Mouse (Mus musculus): ENCODE results near the gene Atn1. TPM values are rescaled to one million over a fixed set of nuclear protein-coding genes. Genes with fewer than 3 reads are reported as not detected.

Atn1 gene
- polyA plus RNA-seq, 1 experiment from 2014 or later = 10.2 TPM

- 5% methylated on average over 5 of the region's 5 CpGs for WGBS
- Histone ChIP-seq H3K27ac (replicated peaks) (peak overlapping the region; percentile 98), H3K4me3 (peak overlapping the region; percentile 90; the same call in 1 of the 2 replicates)
These were observed 2.9 kb upstream of the Atn1 start for GRCm38 (mm10) chr6:124759259-124759658.

GRCm38 (mm10) chr6:124758849-124759232, 2.5 kb upstream of the Atn1 start:
- Histone ChIP-seq H3K36me3 (no peaks in the 10 kb centered on the region), H3K4me3 (peak overlapping the region; percentile 90), H3K9me3 (replicated peaks) (no peaks in the 10 kb centered on the region), H3K4me1 (peaks cover 49% of the 10 kb centered on the region), H3K27me3 (ENCODE audit: low read depth, poor library complexity, severe bottlenecking) (peaks cover 11% of the 10 kb centered on the region; the same call in 1 of the 2 replicates), H3K27ac (replicated peaks) (peak overlapping the region; percentile 98)
- no peak for DNase-seq (ENCODE audit: low spot score)
- WGBS = 78% methylated on average over 2 of the region's 2 CpGs

More at GRCm38 (mm10) chr6:124759259-124759658, 2.9 kb upstream of the Atn1 start:
- H3K4me1 ChIP-seq = peaks cover 45% of the 10 kb centered on the region
- H3K27me3 ChIP-seq (ENCODE audit: low read depth, poor library complexity, severe bottlenecking) = peaks cover 11% of the 10 kb centered on the region; the same call in 1 of the 2 replicates
- H3K9me3 ChIP-seq (replicated peaks) = no peaks in the 10 kb centered on the region
- DNase-seq (ENCODE audit: low spot score) = peak; percentile 80
- no peaks in the 10 kb centered on the region for H3K36me3 ChIP-seq

GRCm38 (mm10) chr6:124757909-124758848, 1.9 kb upstream of the Atn1 start:
- Histone ChIP-seq H3K4me1 (peaks cover 54% of the 10 kb centered on the region), H3K9me3 (replicated peaks) (no peaks in the 10 kb centered on the region), H3K27ac (replicated peaks) (peak overlapping the region; percentile 98), H3K27me3 (ENCODE audit: low read depth, poor library complexity, severe bottlenecking) (peaks cover 11% of the 10 kb centered on the region; the same call in 1 of the 2 replicates), H3K36me3 (0 out of 2 replicates have a peak, but pooled peaks cover 1% of the 10 kb centered on the region), H3K4me3 (peak overlapping the region; percentile 90)
- WGBS = 24% methylated on average over 5 of the region's 5 CpGs
- peak; percentile 67 for DNase-seq (ENCODE audit: low spot score)

- peak overlapping the region; percentile 98 for H3K27ac ChIP-seq (replicated peaks)
- no peak for DNase-seq (ENCODE audit: low spot score)
- 0 out of 2 replicates have a peak, but pooled peaks cover 4% of the 10 kb centered on the region for H3K27me3 ChIP-seq (ENCODE audit: low read depth, poor library complexity, severe bottlenecking)
- H3K4me1 ChIP-seq = peaks cover 54% of the 10 kb centered on the region
- no peaks in the 10 kb centered on the region for H3K9me3 ChIP-seq (replicated peaks)
- peak overlapping the region; percentile 90 for H3K4me3 ChIP-seq
- WGBS = 4% methylated on average over 5 of the region's 5 CpGs
- 0 out of 2 replicates have a peak, but pooled peaks cover 3% of the 10 kb centered on the region for H3K36me3 ChIP-seq
These were observed 1.1 kb upstream of the Atn1 start for GRCm38 (mm10) chr6:124757351-124757880.

- Histone ChIP-seq H3K27me3 (ENCODE audit: low read depth, poor library complexity, severe bottlenecking) (no peaks in the 10 kb centered on the region), H3K4me1 (peaks cover 54% of the 10 kb centered on the region), H3K36me3 (0 out of 2 replicates have a peak, but pooled peaks cover 3% of the 10 kb centered on the region), H3K27ac (replicated peaks) (peak overlapping the region; percentile 98), H3K4me3 (peak overlapping the region; percentile 90), H3K9me3 (replicated peaks) (no peaks in the 10 kb centered on the region)
- WGBS = under 1% methylated on average over 54 of the region's 54 CpGs
- DNase-seq (ENCODE audit: low spot score) = peak; percentile 87
These were observed 477 bp upstream of the Atn1 start for GRCm38 (mm10) chr6:124756652-124757350.

GRCm38 (mm10) chr6:124755306-124755705, 1.0 kb downstream of the Atn1 start:
- Histone ChIP-seq H3K4me1 (peaks cover 54% of the 10 kb centered on the region), H3K9me3 (replicated peaks) (no peaks in the 10 kb centered on the region), H3K36me3 (0 out of 2 replicates have a peak, but pooled peaks cover 10% of the 10 kb centered on the region), H3K4me3 (peak overlapping the region; percentile 90), H3K27me3 (ENCODE audit: low read depth, poor library complexity, severe bottlenecking) (no peaks in the 10 kb centered on the region), H3K27ac (replicated peaks) (peak overlapping the region; percentile 98)
- peak; percentile 14 for DNase-seq (ENCODE audit: low spot score)
- 1% methylated on average over 3 of the region's 3 CpGs for WGBS

GRCm38 (mm10) chr6:124753861-124754260, 2.5 kb downstream of the Atn1 start:
- WGBS = 89% methylated on average over 2 of the region's 2 CpGs
- no peak overlapping the region for H3K27ac ChIP-seq (replicated peaks)
- peaks cover 47% of the 10 kb centered on the region for H3K4me1 ChIP-seq
- H3K36me3 ChIP-seq = peaks cover 23% of the 10 kb centered on the region
- no peaks in the 10 kb centered on the region for H3K9me3 ChIP-seq (replicated peaks)
- H3K27me3 ChIP-seq (ENCODE audit: low read depth, poor library complexity, severe bottlenecking) = no peaks in the 10 kb centered on the region
- 0 out of 2 replicates have a peak overlapping the region, but pooled peaks have one; percentile 90 for H3K4me3 ChIP-seq
- no peak for DNase-seq (ENCODE audit: low spot score)

- Histone ChIP-seq H3K27ac (replicated peaks) (no peak overlapping the region), H3K36me3 (peaks cover 47% of the 10 kb centered on the region), H3K27me3 (ENCODE audit: low read depth, poor library complexity, severe bottlenecking) (0 out of 2 replicates have a peak, but pooled peaks cover 4% of the 10 kb centered on the region), H3K4me3 (no peak overlapping the region), H3K9me3 (replicated peaks) (no peaks in the 10 kb centered on the region), H3K4me1 (peaks cover 41% of the 10 kb centered on the region)
- DNase-seq (ENCODE audit: low spot score) = no peak
- WGBS = 90% methylated on average over 8 of the region's 8 CpGs
These were observed 5.9 kb downstream of the Atn1 start for GRCm38 (mm10) chr6:124750405-124750804.

GRCm38 (mm10) chr6:124746654-124747632, 9.4 kb downstream of the Atn1 start:
- Histone ChIP-seq H3K27ac (replicated peaks) (peak overlapping the region; percentile 96), H3K4me1 (peaks cover 40% of the 10 kb centered on the region), H3K27me3 (ENCODE audit: low read depth, poor library complexity, severe bottlenecking) (0 out of 2 replicates have a peak, but pooled peaks cover 4% of the 10 kb centered on the region), H3K9me3 (replicated peaks) (no peaks in the 10 kb centered on the region), H3K4me3 (peak overlapping the region; percentile 76), H3K36me3 (peaks cover 76% of the 10 kb centered on the region)
- 87% methylated on average over 7 of the region's 7 CpGs for WGBS
- DNase-seq (ENCODE audit: low spot score) = no peak

GRCm38 (mm10) chr6:124746296-124746605, 10.1 kb downstream of the Atn1 start:
- Histone ChIP-seq H3K36me3 (peaks cover 73% of the 10 kb centered on the region), H3K9me3 (replicated peaks) (no peaks in the 10 kb centered on the region), H3K4me3 (peak overlapping the region; percentile 76), H3K27me3 (ENCODE audit: low read depth, poor library complexity, severe bottlenecking) (0 out of 2 replicates have a peak, but pooled peaks cover 4% of the 10 kb centered on the region), H3K27ac (replicated peaks) (peak overlapping the region; percentile 96), H3K4me1 (peaks cover 46% of the 10 kb centered on the region)
- no peak for DNase-seq (ENCODE audit: low spot score)
- WGBS = 20% methylated on average over 8 of the region's 8 CpGs

- Histone ChIP-seq H3K4me3 (peak overlapping the region; percentile 76), H3K27me3 (ENCODE audit: low read depth, poor library complexity, severe bottlenecking) (0 out of 2 replicates have a peak, but pooled peaks cover 4% of the 10 kb centered on the region), H3K36me3 (peaks cover 70% of the 10 kb centered on the region), H3K27ac (replicated peaks) (peak overlapping the region; percentile 96), H3K4me1 (peaks cover 46% of the 10 kb centered on the region), H3K9me3 (replicated peaks) (no peaks in the 10 kb centered on the region)
- peak; percentile 91 for DNase-seq (ENCODE audit: low spot score)
- under 1% methylated on average over 85 of the region's 85 CpGs for WGBS
These were observed 10.6 kb downstream of the Atn1 start for GRCm38 (mm10) chr6:124745490-124746295.
